ENCODE assay signal across 8 mouse cellular contexts in the genomic region with DNA sequence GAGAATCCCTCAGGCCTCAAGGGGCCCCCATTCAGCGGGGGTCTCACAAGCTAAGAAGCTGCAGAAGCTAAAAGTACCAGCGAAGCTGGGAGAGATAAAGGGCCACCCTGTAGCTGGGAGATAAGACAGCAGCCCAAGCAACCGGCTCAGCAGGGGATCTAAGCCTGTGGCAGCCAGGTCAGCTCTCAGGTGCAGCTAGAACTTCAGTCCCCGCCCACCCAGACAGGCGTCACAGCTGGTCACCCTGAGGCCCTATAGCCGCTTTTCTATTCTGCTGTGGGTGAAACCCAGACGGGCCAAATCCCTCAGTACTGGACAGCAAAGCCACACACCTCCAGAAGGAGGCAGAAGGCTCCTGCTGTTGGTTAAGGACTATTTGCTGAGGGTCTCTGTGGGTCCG. TPM values are rescaled to one million over a fixed set of nuclear protein-coding genes. Genes with fewer than 3 reads are reported as not detected.
DNase-seq lines count a peak whose midpoint lies in the region; ATAC-seq and TF ChIP-seq lines count a peak whose summit lies in the region.

No protein-coding gene starts in this region.

- peak overlapping the region; percentile 92 for H3K27ac ChIP-seq in kidney, adult 2 months (ENCODE audit: insufficient read depth, low read depth, low read length)
- peak overlapping the region; percentile 60 for H3K27ac ChIP-seq in hindbrain, embryonic 10.5 days
- H3K27ac ChIP-seq in liver, embryonic 12.5 days: peak overlapping the region; percentile 93

- H3K9me3 ChIP-seq in hindbrain, embryonic 10.5 days: no peaks in the 10 kb centered on the region
- H3K9me3 ChIP-seq in liver, embryonic 12.5 days (replicated peaks): no peaks in the 10 kb centered on the region

- no peaks in the 10 kb centered on the region for H3K27me3 ChIP-seq in kidney, adult 2 months (replicated peaks; ENCODE audit: control insufficient read depth, insufficient read depth, low read length)
- H3K27me3 ChIP-seq in hindbrain, embryonic 10.5 days (ENCODE audit: insufficient read depth, poor library complexity, severe bottlenecking): peaks cover 58% of the 10 kb centered on the region
- no peaks in the 10 kb centered on the region for H3K27me3 ChIP-seq in liver, embryonic 12.5 days (replicated peaks)

- no peaks in the 10 kb centered on the region for H3K36me3 ChIP-seq in kidney, adult 2 months (ENCODE audit: control insufficient read depth, insufficient read depth, low read length)
- peaks cover 15% of the 10 kb centered on the region for H3K36me3 ChIP-seq in hindbrain, embryonic 10.5 days
- peaks cover 39% of the 10 kb centered on the region for H3K36me3 ChIP-seq in liver, embryonic 12.5 days

- peak overlapping the region; percentile 13; the same call in 1 of the 2 replicates for H3K4me3 ChIP-seq in kidney, adult 2 months (ENCODE audit: insufficient read depth, low read depth, low read length)
- H3K4me3 ChIP-seq in hindbrain, embryonic 10.5 days: peak overlapping the region; percentile 69
- peak overlapping the region; percentile 81 for H3K4me3 ChIP-seq in liver, embryonic 12.5 days

- peak overlapping the region; percentile 89 for H3K9ac ChIP-seq in liver, embryonic 12.5 days

- TF ChIP-seq CTCF in kidney, adult 2 months (conservative IDR thresholded peaks at IDR 0.05; ENCODE audit: insufficient read depth, insufficient read length, low read depth, low read length): peak; percentile 37; the same call in 1 of the 2 replicates

- H3K4me2 ChIP-seq in liver, embryonic 12.5 days: peak overlapping the region; percentile 93

- no peak for TF ChIP-seq POLR2A in kidney, adult 2 months (IDR thresholded peaks at IDR 0.05; ENCODE audit: low read depth, low read length)

- peak; percentile 86 for ATAC-seq in liver, embryonic 12.5 days

- DNase-seq in kidney, adult 2 months: peak; percentile 53
- no peak for DNase-seq in kidney, adult 8-10 months
- DNase-seq in c-Kit-positive CD71-positive TER-119-positive erythroid progenitor cells, embryonic 14.5 days (ENCODE audit: low spot score): peak; percentile 89
- no peak for DNase-seq in hindbrain, embryonic 10.5 days (ENCODE audit: low spot score)
- DNase-seq in gastrocnemius, adult 18-20 months (ENCODE audit: low spot score): no peak
- no peak for DNase-seq in urinary bladder, adult 18-20 months (ENCODE audit: low spot score in 2 of 2)
- DNase-seq in urinary bladder, postnatal 4 days (ENCODE audit: low spot score in 2 of 2): no peak

- H3K4me1 ChIP-seq in kidney, adult 2 months (ENCODE audit: control insufficient read depth, insufficient read depth, low read length): peaks cover 28% of the 10 kb centered on the region
- peaks cover 77% of the 10 kb centered on the region for H3K4me1 ChIP-seq in hindbrain, embryonic 10.5 days (replicated peaks)
- H3K4me1 ChIP-seq in liver, embryonic 12.5 days: peaks cover 86% of the 10 kb centered on the region

- WGBS in kidney, adult 2 months: 45% methylated on average over 8 of the region's 8 CpGs
- 19% methylated on average over 8 of the region's 8 CpGs for WGBS in hindbrain, embryonic 10.5 days
- WGBS in liver, embryonic 12.5 days (ENCODE audit: insufficient replicate concordance): 15% methylated on average over 8 of the region's 8 CpGs

RNA-seq across cellular contexts. Expression of gene Slc29a1, which starts 5.9 kb away (rescaled TPM):
- polyA plus RNA-seq in kidney, adult 2 months (2012; rRNA removed): 89.5 and 90.4 TPM in 2 replicates
- polyA plus RNA-seq in hindbrain, embryonic 10.5 days (2016; fragmentation: Nextera tagmentation; extraction: Ambion mirVana): 60.4 and 72.0 TPM in 2 replicates
- polyA plus RNA-seq in liver, embryonic 12.5 days (2016; fragmentation: Nextera tagmentation; extraction: Ambion mirVana): 260 and 267 TPM in 2 replicates
- total RNA-seq in gastrocnemius, adult 18-20 months (2021): 10 to 100 TPM; 31.9 to 32.4 TPM

RNA-seq across cellular contexts. Expression of gene Mymx, which starts 8.4 kb away (rescaled TPM):
- 6.4 and 7.1 TPM in 2 replicates for polyA plus RNA-seq in kidney, adult 2 months (2012; rRNA removed)
- polyA plus RNA-seq in hindbrain, embryonic 10.5 days (2016; fragmentation: Nextera tagmentation; extraction: Ambion mirVana): 0.62 TPM in 1 of 2 replicates, not detected in the other
- polyA plus RNA-seq in liver, embryonic 12.5 days (2016; fragmentation: Nextera tagmentation; extraction: Ambion mirVana): 0.33 TPM in 1 of 2 replicates, not detected in the other
- not detected for total RNA-seq in gastrocnemius, adult 18-20 months (2021)

RNA-seq across cellular contexts. Expression of gene Hsp90ab1, which starts 20.4 kb away (rescaled TPM):
- 369 and 408 TPM in 2 replicates for polyA plus RNA-seq in kidney, adult 2 months (2012; rRNA removed)
- 1,585 and 2,006 TPM in 2 replicates for polyA plus RNA-seq in hindbrain, embryonic 10.5 days (2016; fragmentation: Nextera tagmentation; extraction: Ambion mirVana)
- 1,007 and 1,098 TPM in 2 replicates for polyA plus RNA-seq in liver, embryonic 12.5 days (2016; fragmentation: Nextera tagmentation; extraction: Ambion mirVana)
- 1,000 to 10,000 TPM; 1,074 to 1,224 TPM for total RNA-seq in gastrocnemius, adult 18-20 months (2021)

RNA-seq across cellular contexts. Expression of gene Slc35b2, which starts 29.8 kb away (rescaled TPM):
- polyA plus RNA-seq in kidney, adult 2 months (2012; rRNA removed): 75.5 and 96.1 TPM in 2 replicates
- polyA plus RNA-seq in hindbrain, embryonic 10.5 days (2016; fragmentation: Nextera tagmentation; extraction: Ambion mirVana): 121 TPM in 2 replicates
- polyA plus RNA-seq in liver, embryonic 12.5 days (2016; fragmentation: Nextera tagmentation; extraction: Ambion mirVana): 69.1 and 72.5 TPM in 2 replicates
- 10 to 100 TPM; 16.2 to 17.7 TPM for total RNA-seq in gastrocnemius, adult 18-20 months (2021)

RNA-seq across cellular contexts. Expression of gene Nfkbie, which starts 38.0 kb away (rescaled TPM):
- 4.3 and 5.8 TPM in 2 replicates for polyA plus RNA-seq in kidney, adult 2 months (2012; rRNA removed)
- polyA plus RNA-seq in hindbrain, embryonic 10.5 days (2016; fragmentation: Nextera tagmentation; extraction: Ambion mirVana): 8.3 and 9.7 TPM in 2 replicates
- polyA plus RNA-seq in liver, embryonic 12.5 days (2016; fragmentation: Nextera tagmentation; extraction: Ambion mirVana): 2.0 TPM in 2 replicates
- under 1 TPM; 0.30 to 0.47 TPM for total RNA-seq in gastrocnemius, adult 18-20 months (2021)

Comparison
In these comparisons a context has a peak if more than half of its experiments do, and no peak if none do; other contexts are left out.
1. DNase-seq: peak in kidney, adult 2 months (single experiment) and c-Kit-positive CD71-positive TER-119-positive erythroid progenitor cells, embryonic 14.5 days (single experiment); none in kidney, adult 8-10 months (0 of 2), hindbrain, embryonic 10.5 days (single experiment), gastrocnemius, adult 18-20 months (single experiment), urinary bladder, adult 18-20 months (0 of 2) and urinary bladder, postnatal 4 days (0 of 2).
2. H3K4me3 ChIP-seq: peak in every context shown above with its lines; median percentile 81 in liver, embryonic 12.5 days; 69 in hindbrain, embryonic 10.5 days; 13 in kidney, adult 2 months.
3. Peak in every context shown above with its lines, with median percentiles within 50 percentile points of each other: H3K27ac ChIP-seq.